Mouse (Mus musculus) liver (tissue): ENCODE measurements around the gene Tmem248.
A peak's percentile ranks its signal among the peaks of the same experiment; 100 is the strongest.

Experiments used
- DNase-seq: peaks from one replicate; pipeline ENCODE4 v3.0.0-alpha.2; 2020; ENCODE audit warnings: mixed read lengths

Gene Tmem248

GRCm38 (mm10) chr5:130216781-130217180 is at the start of gene Tmem248:
TSS of gene Tmem248 (plus strand) at chr5:130217081.
- DNase-seq, result no peak

DNA sequence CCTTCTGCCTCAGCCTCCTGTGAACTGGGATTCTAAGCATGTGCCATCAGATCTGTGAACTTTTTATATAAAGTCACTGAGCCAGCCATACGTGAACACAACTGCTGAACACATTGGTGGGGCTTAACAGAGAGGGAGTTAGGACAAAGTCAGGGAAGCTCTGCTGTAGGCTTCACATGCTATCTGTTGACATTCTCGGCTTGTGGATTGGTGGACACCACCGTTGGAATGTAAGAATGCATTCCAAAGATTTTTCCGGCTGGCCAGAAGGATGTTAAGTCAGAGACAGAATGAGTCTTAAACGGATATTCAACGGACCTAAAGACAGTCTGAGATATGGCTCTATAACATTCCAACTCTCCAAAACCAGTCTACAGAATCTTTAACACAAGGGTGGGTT is 47.8 kb upstream of the Tmem248 start:
- no peak for DNase-seq

DNA sequence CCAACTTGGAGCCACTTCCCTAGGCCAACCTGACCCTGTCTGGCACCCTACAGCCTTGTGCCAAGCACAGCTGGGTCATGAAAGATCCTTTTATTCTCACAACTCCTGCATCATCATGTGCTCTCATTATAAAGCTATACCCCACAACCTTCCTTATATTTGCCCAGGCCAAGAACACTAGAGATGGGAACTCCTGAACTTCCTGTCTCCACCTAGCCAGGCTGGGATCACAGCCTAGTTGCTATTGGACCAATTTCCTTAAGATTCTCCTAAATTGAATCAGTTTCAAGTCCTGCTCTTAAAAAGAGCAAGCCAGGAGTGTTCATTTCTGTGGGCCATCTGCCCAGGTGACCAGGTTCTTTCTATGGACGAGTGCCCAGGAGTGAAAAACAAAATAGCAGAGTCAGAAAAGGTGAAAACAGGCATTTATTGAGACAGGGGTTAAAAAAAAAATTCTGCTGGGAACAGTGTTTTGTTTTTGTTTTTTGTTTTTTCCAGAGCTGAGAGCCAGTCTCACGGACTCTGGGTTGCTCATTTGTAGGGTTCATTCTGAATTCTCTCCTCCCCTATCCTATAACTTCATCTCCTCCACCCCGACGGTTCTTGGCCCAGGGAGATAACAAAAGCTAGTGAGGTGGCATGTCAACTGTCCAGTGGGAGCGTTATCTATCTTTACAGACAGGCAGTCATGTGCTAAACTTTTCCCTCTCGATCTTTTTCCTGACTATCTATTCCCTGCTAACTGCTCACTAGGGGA is 46.0 kb upstream of the Tmem248 start:
- peak; percentile 86 for DNase-seq

DNA sequence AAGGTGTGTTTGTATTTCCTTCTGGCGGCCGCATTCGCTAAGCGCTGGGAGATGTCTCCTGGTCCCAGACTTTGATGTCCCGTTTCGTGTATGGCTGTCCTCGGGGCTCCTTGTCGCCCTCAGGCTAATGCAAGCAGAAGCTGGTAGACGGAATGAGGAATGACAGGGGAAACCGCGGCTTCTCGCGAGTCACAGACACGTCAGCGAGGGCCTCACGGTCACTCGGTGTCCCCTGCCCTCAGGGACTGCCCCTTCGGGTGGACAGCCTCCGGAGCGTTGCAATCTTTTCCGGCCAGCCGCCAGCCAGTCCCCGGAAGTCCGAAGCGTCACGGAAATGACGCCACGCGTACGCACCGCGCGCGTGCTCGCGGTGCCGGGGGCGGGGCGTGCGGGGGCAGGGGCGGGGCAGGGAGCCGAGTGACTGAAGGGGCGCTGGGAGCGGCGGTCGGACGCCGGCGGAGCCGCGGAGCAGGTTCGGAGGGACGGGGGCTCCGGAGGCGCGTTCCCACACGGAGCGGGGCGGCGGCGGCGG is 45.4 kb upstream of the Tmem248 start, which contains the start of gene Rabgef1:
Gene Rabgef1, plus strand, starts transcription at position 376 of the 532 bp plus-strand sequence.
- DNase-seq, result peak; percentile 97

- DNase-seq, result peak; percentile 46
Observed at GRCm38 (mm10) chr5:130171956-130172601, 44.8 kb upstream of the Tmem248 start.

DNA sequence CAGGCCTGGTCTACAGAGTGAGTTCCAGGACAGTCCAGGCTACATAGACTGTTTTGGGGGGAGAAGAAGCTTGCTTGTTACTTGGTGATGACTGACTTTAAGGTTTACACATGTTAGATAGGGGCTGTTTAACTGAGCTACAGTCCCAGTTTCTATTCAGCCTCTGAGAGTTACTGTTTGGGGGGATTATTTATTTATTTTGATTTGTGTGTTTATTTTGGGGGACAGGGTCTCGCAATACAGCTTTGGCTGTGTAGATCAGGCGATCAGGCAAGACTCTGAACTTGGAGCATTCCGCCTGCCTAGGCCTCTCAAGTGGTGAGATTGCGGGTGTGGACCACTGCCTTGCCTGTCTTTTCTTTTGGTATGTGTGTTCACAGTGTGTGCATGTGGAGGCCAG is 43.9 kb upstream of the Tmem248 start:
- peak; percentile 28 for DNase-seq

- DNase-seq, result no peak
Observed at GRCm38 (mm10) chr5:130177871-130178270, 39.0 kb upstream of the Tmem248 start.

DNA sequence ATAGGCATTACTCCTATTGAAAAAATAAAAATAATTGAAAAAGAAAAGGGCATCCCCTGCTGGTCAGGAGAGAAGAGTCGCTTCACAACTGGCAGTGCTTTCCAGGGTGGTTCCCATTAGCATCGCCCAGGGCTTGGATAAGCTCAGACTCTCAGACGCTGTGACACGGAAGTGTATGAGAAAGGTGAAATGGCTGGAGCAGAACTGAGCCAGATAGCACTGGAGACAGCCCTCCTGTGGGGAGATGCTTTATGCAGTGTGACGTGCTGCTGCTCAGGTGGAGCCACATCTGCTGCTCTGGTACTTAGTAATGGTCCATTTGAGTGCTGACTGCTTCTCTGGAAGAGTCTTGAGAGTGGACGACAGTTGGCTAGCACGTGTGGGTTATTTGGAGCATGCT is 36.5 kb upstream of the Tmem248 start:
- no peak for DNase-seq

GRCm38 (mm10) chr5:130181740-130182540 is 34.9 kb upstream of the Tmem248 start:
- no peak for DNase-seq

DNA sequence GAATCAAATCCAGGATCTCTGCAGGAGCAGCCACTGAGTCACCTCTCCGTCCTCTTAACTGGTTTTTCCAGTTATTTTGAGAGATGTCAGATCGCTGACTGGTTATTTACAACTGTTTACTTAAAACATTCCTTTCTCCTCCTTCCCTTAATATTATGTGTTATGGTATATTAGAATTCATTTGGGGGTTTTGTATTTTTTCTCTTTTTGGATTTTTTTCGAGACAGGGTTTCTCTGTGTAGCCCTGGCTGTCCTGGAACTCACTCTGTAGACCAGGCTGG is 34.4 kb upstream of the Tmem248 start:
- DNase-seq, result no peak

GRCm38 (mm10) chr5:130184193-130184856 is 32.6 kb upstream of the Tmem248 start:
- no peak for DNase-seq

GRCm38 (mm10) chr5:130185312-130185711 is 31.6 kb upstream of the Tmem248 start:
- DNase-seq, result no peak

- peak; percentile 24 for DNase-seq
Observed at GRCm38 (mm10) chr5:130187383-130187782, 29.5 kb upstream of the Tmem248 start.

- DNase-seq, result no peak
Observed at GRCm38 (mm10) chr5:130190909-130191308, 26.0 kb upstream of the Tmem248 start.

- DNase-seq, result no peak
Observed at GRCm38 (mm10) chr5:130191865-130192264, 25.0 kb upstream of the Tmem248 start.

- no peak for DNase-seq
Observed at GRCm38 (mm10) chr5:130192356-130192944, 24.4 kb upstream of the Tmem248 start.

DNA sequence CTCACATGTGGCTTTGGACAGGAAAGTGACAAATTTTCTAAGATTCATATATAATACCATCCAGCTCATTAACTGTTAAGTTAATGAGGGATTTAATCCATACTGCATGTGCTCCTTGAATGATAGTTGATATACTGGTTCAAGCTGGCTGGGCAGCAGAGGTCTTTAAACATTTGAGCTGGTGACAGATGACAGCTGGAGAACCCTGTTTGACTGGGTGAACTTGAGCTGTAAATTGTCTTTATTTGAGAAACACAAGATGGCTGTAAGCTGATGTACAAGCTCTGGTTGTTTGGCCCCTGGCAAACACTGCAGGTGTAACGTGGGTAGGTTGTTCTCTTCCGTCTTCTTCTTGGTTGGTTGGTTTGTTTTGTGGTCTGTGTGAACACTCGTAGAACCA is 23.1 kb upstream of the Tmem248 start:
- no peak for DNase-seq

DNA sequence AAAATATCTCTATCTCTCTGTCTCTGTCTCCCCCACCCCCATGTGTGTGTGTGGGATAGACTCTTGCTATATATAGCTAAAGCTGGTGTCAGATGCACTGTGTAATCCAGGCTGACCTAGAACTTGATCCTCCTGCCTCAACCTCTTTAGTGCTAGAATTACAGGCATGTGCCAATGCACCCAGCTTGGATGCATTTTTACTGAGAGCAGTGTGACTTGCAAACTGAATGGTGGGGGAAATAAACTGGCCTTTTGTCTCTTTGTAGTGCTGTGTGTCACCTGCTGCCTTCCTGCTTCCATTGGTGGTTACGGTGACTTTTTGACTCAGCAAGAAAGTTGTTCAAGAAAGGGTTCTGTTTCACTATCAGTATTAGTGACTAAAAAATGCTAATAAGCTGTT is 20.6 kb upstream of the Tmem248 start:
- DNase-seq, result no peak

DNA sequence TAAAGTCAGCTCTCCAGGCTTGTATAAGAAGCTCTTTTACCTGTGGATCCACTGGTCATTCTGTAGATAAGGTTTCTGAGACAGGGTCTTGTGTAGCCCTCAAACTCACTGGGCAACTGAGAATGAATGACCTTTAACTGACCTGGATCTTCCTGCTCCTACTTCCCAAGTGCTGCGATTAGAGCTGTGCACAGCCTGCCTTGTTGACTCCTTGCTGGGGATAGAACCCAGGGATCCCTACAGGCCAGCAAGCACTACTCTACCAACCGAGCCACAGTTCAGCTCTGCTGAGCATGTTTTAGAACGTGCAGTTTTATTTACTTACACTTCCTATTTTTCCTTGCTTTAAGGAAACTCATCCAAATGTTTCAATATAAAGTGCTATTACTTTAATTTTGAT is 19.4 kb upstream of the Tmem248 start:
- no peak for DNase-seq

- no peak for DNase-seq
Observed at GRCm38 (mm10) chr5:130197981-130198380, 18.9 kb upstream of the Tmem248 start.

DNA sequence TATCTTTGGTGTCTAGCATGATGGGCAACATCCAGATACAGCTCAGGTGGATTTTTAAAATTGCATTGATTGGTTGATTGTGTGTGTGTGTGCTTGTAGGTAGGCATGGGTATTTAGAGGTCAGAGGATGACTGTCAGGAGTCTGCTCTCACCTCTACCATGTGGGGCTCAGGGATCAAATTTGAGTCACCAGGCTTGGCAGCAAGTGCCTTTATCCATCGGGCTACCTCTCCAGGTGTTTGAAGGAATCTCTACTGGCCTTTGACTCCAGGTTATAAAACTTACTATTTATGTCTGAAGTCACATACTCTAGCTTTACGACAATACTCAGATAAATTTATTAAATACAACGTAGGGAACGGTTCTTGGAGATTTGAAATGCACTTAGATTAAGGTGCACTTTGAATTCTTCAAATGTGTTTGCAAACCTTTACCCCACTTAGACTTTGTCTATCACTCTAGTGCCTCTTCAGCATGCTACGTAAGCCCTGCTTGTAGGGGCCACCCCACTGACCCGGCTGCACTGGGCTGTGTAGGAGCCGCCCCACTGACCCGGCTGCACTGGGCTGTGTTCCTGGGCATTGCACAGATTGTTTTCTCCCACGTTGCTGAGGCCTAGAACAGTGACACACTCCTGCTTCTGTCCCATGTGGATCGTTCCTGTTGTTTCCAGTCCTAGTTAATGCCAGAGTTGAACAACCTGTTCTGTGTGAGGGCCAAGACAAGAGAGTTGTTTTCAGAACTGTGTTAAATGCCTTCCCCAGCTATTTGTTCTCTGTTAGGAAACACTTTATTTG is 16.4 kb upstream of the Tmem248 start:
- DNase-seq, result no peak

- no peak for DNase-seq
Observed at GRCm38 (mm10) chr5:130203948-130204347, 12.9 kb upstream of the Tmem248 start.
